Mouse (Mus musculus) C2C12 (cell line): ENCODE measurements around the gene Vtn.

ENCODE experiments used
- CTCF ChIP-seq: IDR thresholded peaks from one replicate; pipeline ENCODE4 v1.5.1; 2011; ENCODE audit not compliant: control insufficient read depth, insufficient read depth, insufficient read length
- MAX ChIP-seq: IDR thresholded peaks from one replicate; pipeline ENCODE4 v1.6.1; 2011; ENCODE audit warnings: mild to moderate bottlenecking, control low read depth
- MYOG ChIP-seq: IDR thresholded peaks from one replicate; pipeline ENCODE4 v1.6.1; 2011; ENCODE audit not compliant: control insufficient read depth, insufficient read length; ENCODE audit errors: extremely low read depth

GRCm38 (mm10) chr11:78509148-78509547, 10.3 kb downstream of the Vtn start:
- TF ChIP-seq CTCF (no peak), MAX (no peak), MYOG (no peak)
